Mouse (Mus musculus) cerebellum, postnatal 14 days (tissue): ENCODE data around the gene Rps27a.
A peak's percentile ranks its signal among the peaks of the same experiment; 100 is the strongest.
"Not testable (repeated sequence)": the region's sequence is repeated elsewhere in the genome, so short reads cannot be mapped to it uniquely, and the experiment has no call there.

Source experiments
- DNase-seq, 2 experiments: peaks; one replicate each; pipeline ENCODE4 v3.0.0; 2021; ENCODE audit warnings: mixed read lengths in 2 of 2

Rps27a gene

GRCm38 (mm10) chr11:29547752-29548503 is at the start of gene Rps27a, which contains the start of gene Clhc1:
Gene Rps27a (minus strand): TSS chr11:29548109.
Gene Clhc1 (plus strand): TSS chr11:29547950.
- peak; percentile 96 to 97 for DNase-seq

- DNase-seq = no peak
These were observed 49.2 kb upstream of the Rps27a start for GRCm38 (mm10) chr11:29597159-29597558.

- no peak for DNase-seq
These were observed 47.3 kb upstream of the Rps27a start for GRCm38 (mm10) chr11:29595217-29595616.

- DNase-seq = peak in 1 of 2 experiments; percentile 12
These were observed 31.7 kb upstream of the Rps27a start for GRCm38 (mm10) chr11:29579610-29580009.

- DNase-seq = no peak
These were observed 24.7 kb upstream of the Rps27a start for GRCm38 (mm10) chr11:29572656-29573055.

GRCm38 (mm10) chr11:29571536-29571935 is 23.6 kb upstream of the Rps27a start:
- DNase-seq = no peak

GRCm38 (mm10) chr11:29563406-29563805 is 15.5 kb upstream of the Rps27a start:
- no peak for DNase-seq

GRCm38 (mm10) chr11:29560990-29561389 is 13.1 kb upstream of the Rps27a start:
- no peak for DNase-seq

- no peak for DNase-seq
These were observed 12.5 kb upstream of the Rps27a start for GRCm38 (mm10) chr11:29560452-29560851.

GRCm38 (mm10) chr11:29549425-29549778 is 1.5 kb upstream of the Rps27a start:
- DNase-seq = no peak

- peak in 1 of 2 experiments; percentile 17 for DNase-seq
These were observed 855 bp upstream of the Rps27a start for GRCm38 (mm10) chr11:29548504-29549424.

- no peak for DNase-seq
These were observed 609 bp downstream of the Rps27a start for GRCm38 (mm10) chr11:29547249-29547751.

GRCm38 (mm10) chr11:29546762-29547161 is 1.1 kb downstream of the Rps27a start:
- DNase-seq = no peak

- DNase-seq = not testable (repeated sequence)
These were observed 1.6 kb downstream of the Rps27a start for GRCm38 (mm10) chr11:29546297-29546696.

- not testable (repeated sequence) for DNase-seq
These were observed 2.7 kb downstream of the Rps27a start for GRCm38 (mm10) chr11:29545150-29545752.

- DNase-seq = no peak
These were observed 3.5 kb downstream of the Rps27a start for GRCm38 (mm10) chr11:29544225-29544945.

- no peak for DNase-seq
These were observed 9.7 kb downstream of the Rps27a start for GRCm38 (mm10) chr11:29538201-29538600.

- DNase-seq = peak; percentile 88 to 89
These were observed 21.7 kb downstream of the Rps27a start, which contains the start of gene Mtif2 for GRCm38 (mm10) chr11:29525988-29526794. Gene Mtif2 (plus strand): TSS chr11:29526408.

- DNase-seq = peak; percentile 89 to 90
These were observed 33.1 kb downstream of the Rps27a start, which contains the start of gene Prorsd1 for GRCm38 (mm10) chr11:29514682-29515412. Gene Prorsd1 (minus strand): TSS chr11:29515033.

GRCm38 (mm10) chr11:29514325-29514681 is 33.6 kb downstream of the Rps27a start:
- DNase-seq = no peak
